Mouse (Mus musculus) cortical plate, adult 2 months (tissue): ENCODE measurements around the gene Zeb2.

Experiments
- CTCF ChIP-seq: fragments of 200-500 bp; IDR thresholded peaks from 2 replicates; pipeline ENCODE4 v1.5.1; 2011; ENCODE audit warnings: mild to moderate bottlenecking, control low read depth, low read length; ENCODE audit not compliant: insufficient read depth; ENCODE audit errors: extremely low read depth
- POLR2A ChIP-seq: fragments of 200-500 bp; IDR thresholded peaks from 2 replicates; pipeline ENCODE4 v1.6.1; 2011; ENCODE audit warnings: mild to moderate bottlenecking, low read length, control low read depth; ENCODE audit not compliant: insufficient read depth; ENCODE audit errors: extremely low read depth

DNA sequence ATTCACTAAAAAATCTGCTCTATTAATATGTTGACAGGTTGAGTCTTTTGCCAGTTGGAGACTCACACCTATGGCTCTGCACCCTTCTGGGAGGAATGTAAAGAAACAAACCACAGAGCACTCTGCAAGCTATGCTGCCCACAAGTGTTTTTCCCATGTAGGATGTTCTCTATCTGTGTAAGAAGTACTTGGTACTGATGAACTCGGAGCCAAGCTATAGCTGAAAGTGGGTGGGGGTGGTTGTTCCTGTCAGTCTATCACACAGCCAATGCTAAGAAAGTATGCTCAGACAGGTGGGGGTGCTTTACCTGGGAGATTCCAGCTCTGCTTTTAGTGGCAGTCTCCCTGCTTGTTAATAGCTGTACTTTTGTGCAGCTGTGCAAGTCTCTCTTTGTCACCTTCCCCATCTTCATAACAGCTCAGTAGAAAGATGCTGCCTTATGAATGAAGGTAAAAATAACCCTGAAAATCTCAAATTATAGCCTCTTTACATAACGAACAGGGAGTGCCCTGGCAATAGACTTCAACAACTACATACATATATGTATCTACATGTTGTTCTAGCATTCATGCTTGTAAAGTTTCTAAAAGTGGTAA, 22.7 kb downstream of the Zeb2 start:
- no peak for TF ChIP-seq CTCF
- TF ChIP-seq POLR2A: no peak
